Mouse (Mus musculus): ENCODE measurements around the gene Tanc2.

Gene Tanc2

GRCm38 (mm10) chr11:105589877-105590641 lies at the start of gene Tanc2:
TSS of gene Tanc2 (plus strand) at chr11:105589986.
- peak; percentile 27 to 60 for DNase-seq

- DNase-seq, result no peak
These were observed 49.0 kb upstream of the Tanc2 start for GRCm38 (mm10) chr11:105540781-105541180.

- no peak for DNase-seq
These were observed 48.4 kb upstream of the Tanc2 start for GRCm38 (mm10) chr11:105541366-105541765.

GRCm38 (mm10) chr11:105542129-105542528 lies 47.7 kb upstream of the Tanc2 start:
- no peak for DNase-seq

- DNase-seq, result no peak
These were observed 44.0 kb upstream of the Tanc2 start for GRCm38 (mm10) chr11:105545801-105546200.

GRCm38 (mm10) chr11:105546393-105546792 lies 43.4 kb upstream of the Tanc2 start:
- DNase-seq, result no peak

- no peak for DNase-seq
These were observed 41.4 kb upstream of the Tanc2 start for GRCm38 (mm10) chr11:105548383-105548782.

- DNase-seq, result no peak
These were observed 40.3 kb upstream of the Tanc2 start for GRCm38 (mm10) chr11:105549164-105550121.

GRCm38 (mm10) chr11:105557285-105557684 lies 32.5 kb upstream of the Tanc2 start:
- no peak for DNase-seq

GRCm38 (mm10) chr11:105558091-105558490 lies 31.7 kb upstream of the Tanc2 start:
- no peak for DNase-seq

- no peak for DNase-seq
These were observed 30.8 kb upstream of the Tanc2 start for GRCm38 (mm10) chr11:105558803-105559505.

- DNase-seq, result no peak
These were observed 26.2 kb upstream of the Tanc2 start for GRCm38 (mm10) chr11:105563546-105563945.

GRCm38 (mm10) chr11:105567221-105567641 lies 22.6 kb upstream of the Tanc2 start:
- DNase-seq, result no peak

GRCm38 (mm10) chr11:105571996-105572395 lies 17.8 kb upstream of the Tanc2 start:
- no peak for DNase-seq

- DNase-seq, result peak; percentile 16 to 21
These were observed 15.5 kb upstream of the Tanc2 start for GRCm38 (mm10) chr11:105574241-105574640.

GRCm38 (mm10) chr11:105577211-105577610 lies 12.6 kb upstream of the Tanc2 start:
- no peak for DNase-seq

GRCm38 (mm10) chr11:105582020-105582419 lies 7.8 kb upstream of the Tanc2 start:
- DNase-seq, result no peak

- peak; percentile 84 to 87 for DNase-seq
These were observed 432 bp upstream of the Tanc2 start for GRCm38 (mm10) chr11:105589231-105589876.

- DNase-seq, result peak; percentile 47 to 60
These were observed 2.1 kb downstream of the Tanc2 start for GRCm38 (mm10) chr11:105591905-105592304.

GRCm38 (mm10) chr11:105602177-105602576 lies 12.4 kb downstream of the Tanc2 start:
- DNase-seq, result no peak

GRCm38 (mm10) chr11:105626201-105626600 lies 36.4 kb downstream of the Tanc2 start:
- DNase-seq, result no peak

- DNase-seq, result peak in 1 of 2 experiments; percentile 4
These were observed 54.2 kb downstream of the Tanc2 start for GRCm38 (mm10) chr11:105643995-105644394.
